ENCODE assay signal across 13 mouse cellular contexts in the genomic region with DNA sequence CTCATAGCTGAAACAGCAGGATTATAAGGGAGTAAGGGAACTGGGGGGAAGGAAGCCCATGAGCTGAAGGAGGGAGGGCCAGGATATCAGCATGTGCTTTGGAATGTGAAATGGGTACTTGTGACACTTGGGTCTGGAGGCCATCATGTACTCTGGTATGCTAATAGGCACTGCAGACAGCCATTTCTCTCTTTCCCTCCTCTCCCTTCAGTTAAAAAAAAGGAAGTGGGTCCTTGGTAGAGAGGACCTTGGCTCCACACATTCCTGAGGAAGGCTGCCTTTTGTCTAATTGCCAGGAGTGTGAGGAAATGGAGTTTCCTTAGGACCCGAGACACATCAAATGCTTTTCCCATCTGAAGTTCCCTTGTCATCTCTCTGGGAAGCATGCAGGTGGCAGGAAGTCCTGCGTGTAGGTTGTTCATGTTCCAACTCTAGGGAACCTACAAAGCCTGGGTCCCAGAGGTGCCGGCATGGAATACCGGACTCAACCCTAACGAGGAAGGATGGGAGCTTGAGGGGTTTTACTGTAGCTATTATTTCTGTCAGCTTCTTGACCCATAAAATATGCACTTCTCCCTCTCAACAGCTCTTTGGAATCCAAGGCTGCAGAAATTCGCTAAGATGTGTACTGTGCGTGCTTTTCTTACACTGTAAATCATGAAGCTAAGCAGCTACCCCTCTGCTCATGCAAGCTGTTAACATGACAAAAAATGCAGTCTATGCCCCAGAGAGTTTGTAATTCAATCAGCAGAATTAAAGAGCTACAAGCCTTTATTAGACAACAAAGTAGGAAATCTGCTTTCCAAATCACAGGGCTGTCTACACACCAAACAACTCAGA.
A peak's percentile ranks its signal among the peaks of the same experiment; 100 is the strongest.
DNase-seq lines count a peak whose midpoint lies in the region; ATAC-seq lines count a peak whose summit lies in the region.
"Had no signal": no experiment of that assay in that cellular context is flagged by ENCODE, and none has a peak within 500 bp of the region (broad histone marks: within the 10 kb centered on the region; RNA-seq: fewer than 3 reads in every experiment).

No protein-coding gene starts in this region.

- H3K9ac ChIP-seq in hindbrain, embryonic 14.5 days: no peak overlapping the region
- H3K9ac ChIP-seq in hindbrain, embryonic 13.5 days: no peak overlapping the region
- H3K9ac ChIP-seq in neural tube, embryonic 14.5 days (replicated peaks; ENCODE audit: low read depth, low read length): no peak overlapping the region; the same call in 1 of the 2 replicates
- H3K9ac ChIP-seq: hindbrain, embryonic 12.5 days had no signal

- peaks cover 3% of the 10 kb centered on the region; the same call in 1 of the 2 replicates for H3K4me1 ChIP-seq in hindbrain, embryonic 14.5 days (replicated peaks; ENCODE audit: control insufficient read depth, insufficient read depth, low read length)
- peaks cover 9% of the 10 kb centered on the region for H3K4me1 ChIP-seq in hindbrain, embryonic 13.5 days (replicated peaks)
- no peaks in the 10 kb centered on the region for H3K4me1 ChIP-seq in neural tube, embryonic 14.5 days (ENCODE audit: control insufficient read depth, insufficient read depth, low read length)
- H3K4me1 ChIP-seq: hindbrain, embryonic 12.5 days had no signal

- ATAC-seq in hindbrain, embryonic 14.5 days (ENCODE audit: low FRiP score): no peak
- ATAC-seq in hindbrain, embryonic 13.5 days (ENCODE audit: low FRiP score): no peak
- peak; percentile 56; the same call in 1 of the 2 replicates for ATAC-seq in neural tube, embryonic 14.5 days (ENCODE audit: low read depth)

- no peaks in the 10 kb centered on the region for H3K36me3 ChIP-seq in hindbrain, embryonic 14.5 days (replicated peaks; ENCODE audit: control insufficient read depth, insufficient read depth)
- no peaks in the 10 kb centered on the region for H3K36me3 ChIP-seq in hindbrain, embryonic 13.5 days
- H3K36me3 ChIP-seq in neural tube, embryonic 14.5 days (ENCODE audit: control insufficient read depth, insufficient read depth, low read length): no peaks in the 10 kb centered on the region
- H3K36me3 ChIP-seq: hindbrain, embryonic 12.5 days had no signal

- H3K4me3 ChIP-seq in hindbrain, embryonic 14.5 days (replicated peaks; ENCODE audit: low read length): no peak overlapping the region
- no peak overlapping the region for H3K4me3 ChIP-seq in hindbrain, embryonic 13.5 days
- H3K4me3 ChIP-seq in neural tube, embryonic 14.5 days (ENCODE audit: low read depth, low read length): no peak overlapping the region
- H3K4me3 ChIP-seq: hindbrain, embryonic 12.5 days had no signal

- DNase-seq in hindbrain, embryonic 14.5 days (ENCODE audit: low spot score): peak; percentile 36
- DNase-seq in neural tube, embryonic 10.5 days (ENCODE audit: extremely low spot score, low spot score): no peak
- peak; percentile 14 to 18 for DNase-seq in heart, postnatal 10 days
- peak; percentile 23 for DNase-seq in lung, postnatal 25 days (ENCODE audit: low spot score)
- no peak for DNase-seq in frontal cortex, postnatal 14 days (ENCODE audit: low spot score in 2 of 2)
- DNase-seq in adrenal gland, postnatal 25 days: no peak
- DNase-seq: adrenal gland, postnatal 14 days; cerebellum, adult 8-10 months; thymus, postnatal 4 days had no signal

- H3K9me3 ChIP-seq in hindbrain, embryonic 14.5 days (ENCODE audit: control insufficient read depth, low read length): no peaks in the 10 kb centered on the region
- no peaks in the 10 kb centered on the region for H3K9me3 ChIP-seq in hindbrain, embryonic 13.5 days
- no peaks in the 10 kb centered on the region for H3K9me3 ChIP-seq in neural tube, embryonic 14.5 days (ENCODE audit: control insufficient read depth, low read length)
- H3K9me3 ChIP-seq: hindbrain, embryonic 12.5 days had no signal

- no peaks in the 10 kb centered on the region for H3K27me3 ChIP-seq in hindbrain, embryonic 14.5 days (ENCODE audit: control insufficient read depth, insufficient read depth, low read length)
- no peaks in the 10 kb centered on the region for H3K27me3 ChIP-seq in hindbrain, embryonic 13.5 days
- no peaks in the 10 kb centered on the region for H3K27me3 ChIP-seq in neural tube, embryonic 14.5 days (ENCODE audit: control insufficient read depth, insufficient read depth, low read length)
- H3K27me3 ChIP-seq: CH12.LX; hindbrain, embryonic 12.5 days had no signal

- WGBS in hindbrain, embryonic 14.5 days: 63% methylated on average over 7 of the region's 7 CpGs
- 70% methylated on average over 7 of the region's 7 CpGs for WGBS in hindbrain, embryonic 13.5 days
- 51% methylated on average over 7 of the region's 7 CpGs for WGBS in neural tube, embryonic 14.5 days

- no peak overlapping the region for H3K27ac ChIP-seq in hindbrain, embryonic 14.5 days
- H3K27ac ChIP-seq in hindbrain, embryonic 13.5 days: no peak overlapping the region
- no peak overlapping the region for H3K27ac ChIP-seq in neural tube, embryonic 14.5 days (ENCODE audit: low read depth, low read length)
- H3K27ac ChIP-seq: hindbrain, embryonic 12.5 days had no signal

- no peak overlapping the region for H3K4me2 ChIP-seq in hindbrain, embryonic 14.5 days (replicated peaks)
- H3K4me2 ChIP-seq in hindbrain, embryonic 13.5 days: no peak overlapping the region
- H3K4me2 ChIP-seq in neural tube, embryonic 14.5 days (ENCODE audit: low read depth, low read length): no peak overlapping the region
- H3K4me2 ChIP-seq: hindbrain, embryonic 12.5 days had no signal

- intact Hi-C loops in heart, postnatal 10 days (cut with DNase I): loop anchor here (5.0 kb wide), 1 partner anchor 42 kb away; no protein-coding TSS in a partner anchor

Comparison
In these comparisons a context has a peak if more than half of its experiments do, and no peak if none do; other contexts are left out.
1. DNase-seq: peak in hindbrain, embryonic 14.5 days (single experiment), heart, postnatal 10 days (2 of 2) and lung, postnatal 25 days (single experiment); none in neural tube, embryonic 10.5 days (single experiment), frontal cortex, postnatal 14 days (0 of 2) and adrenal gland, postnatal 25 days (single experiment).